In the genomic region with DNA sequence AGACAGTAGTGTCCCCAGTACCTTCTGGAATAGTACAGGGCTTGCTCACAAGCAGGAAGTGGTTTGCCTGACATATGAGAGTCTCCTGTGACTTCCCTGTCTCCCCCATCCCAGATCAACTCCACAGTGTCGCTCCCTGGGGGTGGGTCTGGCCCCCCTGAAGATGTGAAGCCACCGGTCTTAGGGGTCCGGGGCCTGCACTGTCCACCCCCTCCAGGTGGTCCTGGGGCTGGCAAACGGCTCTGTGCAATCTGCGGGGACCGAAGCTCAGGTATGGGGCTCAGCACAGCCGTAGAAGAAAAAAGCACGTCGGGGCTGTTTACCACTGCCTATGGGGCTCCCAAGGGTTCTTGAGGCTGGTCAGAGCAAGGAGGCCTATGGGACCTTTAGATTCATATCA, we compare ENCODE assay signal across 8 mouse cellular contexts. TPM values are rescaled to one million over a fixed set of nuclear protein-coding genes. Genes with fewer than 3 reads are reported as not detected.
DNase-seq lines count a peak whose midpoint lies in the region; ATAC-seq and TF ChIP-seq lines count a peak whose summit lies in the region.

No protein-coding gene starts in this region.

- H3K4me2 ChIP-seq in liver, postnatal 0 days (ENCODE audit: low read depth, low read length): peak overlapping the region; percentile 94

- peaks cover 15% of the 10 kb centered on the region; the same call in 1 of the 2 replicates for H3K27me3 ChIP-seq in embryonic facial prominence, embryonic 10.5 days (replicated peaks; ENCODE audit: low read depth, poor library complexity, severe bottlenecking)
- H3K27me3 ChIP-seq in liver, postnatal 0 days (ENCODE audit: insufficient read depth, low read length): no peaks in the 10 kb centered on the region

- no peak overlapping the region; the same call in 1 of the 2 replicates for H3K9ac ChIP-seq in liver, postnatal 0 days (replicated peaks)

- H3K9me3 ChIP-seq in embryonic facial prominence, embryonic 10.5 days: no peaks in the 10 kb centered on the region
- H3K9me3 ChIP-seq in liver, postnatal 0 days (ENCODE audit: low read length): no peaks in the 10 kb centered on the region

- peaks cover 56% of the 10 kb centered on the region for H3K4me1 ChIP-seq in embryonic facial prominence, embryonic 10.5 days
- peaks cover 32% of the 10 kb centered on the region for H3K4me1 ChIP-seq in liver, postnatal 0 days (ENCODE audit: insufficient read depth)

- DNase-seq in cerebellum, adult 11 months: peak; percentile 35
- DNase-seq in cerebellum, postnatal 4 days (ENCODE audit: low spot score in 2 of 2): no peak
- no peak for DNase-seq in layer of hippocampus, adult 2 months (ENCODE audit: low spot score in 2 of 2)
- DNase-seq in layer of hippocampus, adult 9-11 months: no peak
- no peak for DNase-seq in embryonic facial prominence, embryonic 10.5 days (ENCODE audit: low spot score)
- DNase-seq in liver, postnatal 0 days: no peak
- no peak for DNase-seq in MN1 (ENCODE audit: low spot score)
- DNase-seq in gastrocnemius, postnatal 25 days: no peak

- peak overlapping the region; percentile 99; the same call in 1 of the 2 replicates for H3K27ac ChIP-seq in layer of hippocampus, adult 2 months
- H3K27ac ChIP-seq in embryonic facial prominence, embryonic 10.5 days (replicated peaks): no peak overlapping the region
- peak overlapping the region; percentile 96 for H3K27ac ChIP-seq in liver, postnatal 0 days (ENCODE audit: low read depth)

- H3K36me3 ChIP-seq in embryonic facial prominence, embryonic 10.5 days (replicated peaks): peaks cover 76% of the 10 kb centered on the region
- peaks cover 50% of the 10 kb centered on the region for H3K36me3 ChIP-seq in liver, postnatal 0 days (replicated peaks; ENCODE audit: insufficient read depth, low read length)

- TF ChIP-seq CTCF in layer of hippocampus, adult 2 months (conservative IDR thresholded peaks at IDR 0.05): no peak
- TF ChIP-seq CTCF in liver, postnatal 0 days (IDR thresholded peaks at IDR 0.05; ENCODE audit: low read depth): no peak

- ATAC-seq in liver, postnatal 0 days: no peak

- peak overlapping the region; percentile 10; the same call in 1 of the 2 replicates for H3K4me3 ChIP-seq in layer of hippocampus, adult 2 months
- H3K4me3 ChIP-seq in embryonic facial prominence, embryonic 10.5 days: peak overlapping the region; percentile 96
- peak overlapping the region; percentile 79 for H3K4me3 ChIP-seq in liver, postnatal 0 days (ENCODE audit: low read depth, low read length)

- no peak for TF ChIP-seq EP300 in liver, postnatal 0 days (IDR thresholded peaks at IDR 0.05; ENCODE audit: low read depth)

- WGBS in embryonic facial prominence, embryonic 10.5 days: 91% methylated on average over 9 of the region's 9 CpGs
- 72% methylated on average over 9 of the region's 9 CpGs for WGBS in liver, postnatal 0 days (ENCODE audit: insufficient replicate concordance)

RNA-seq across cellular contexts. Expression of a gene that starts 1.8 kb away (rescaled TPM):
- total RNA-seq in layer of hippocampus, adult 2 months (2021): 10 to 100 TPM; 80.6 to 85.5 TPM
- polyA plus RNA-seq in embryonic facial prominence, embryonic 10.5 days (2016; fragmentation: Nextera tagmentation; extraction: Ambion mirVana): 44.7 and 47.9 TPM in 2 replicates
- 16.2 and 16.4 TPM in 2 replicates for polyA plus RNA-seq in liver, postnatal 0 days (2015; fragmentation: Nextera tagmentation; extraction: Ambion mirVana)
- total RNA-seq in gastrocnemius, postnatal 25 days (2021): 10 to 100 TPM; 34.9 to 36.3 TPM

RNA-seq across cellular contexts. Expression of a gene that starts 2.0 kb away (rescaled TPM):
- 10 to 100 TPM; 97.7 to 98.9 TPM for total RNA-seq in layer of hippocampus, adult 2 months (2021)
- 167 and 177 TPM in 2 replicates for polyA plus RNA-seq in embryonic facial prominence, embryonic 10.5 days (2016; fragmentation: Nextera tagmentation; extraction: Ambion mirVana)
- 41.3 and 43.4 TPM in 2 replicates for polyA plus RNA-seq in liver, postnatal 0 days (2015; fragmentation: Nextera tagmentation; extraction: Ambion mirVana)
- total RNA-seq in gastrocnemius, postnatal 25 days (2021): 10 to 100 TPM; 41.5 to 45.7 TPM

RNA-seq across cellular contexts. Expression of a gene that starts 5.6 kb away (rescaled TPM):
- 10 to 100 TPM; 55.6 to 59.5 TPM for total RNA-seq in layer of hippocampus, adult 2 months (2021)
- 41.4 and 44.8 TPM in 2 replicates for polyA plus RNA-seq in embryonic facial prominence, embryonic 10.5 days (2016; fragmentation: Nextera tagmentation; extraction: Ambion mirVana)
- 49.1 and 51.6 TPM in 2 replicates for polyA plus RNA-seq in liver, postnatal 0 days (2015; fragmentation: Nextera tagmentation; extraction: Ambion mirVana)
- 10 to 100 TPM; 52.7 to 59.9 TPM for total RNA-seq in gastrocnemius, postnatal 25 days (2021)

RNA-seq across cellular contexts. Expression of a gene that starts 5.8 kb away (rescaled TPM):
- 10 to 100 TPM; 18.9 to 23.1 TPM for total RNA-seq in layer of hippocampus, adult 2 months (2021)
- polyA plus RNA-seq in embryonic facial prominence, embryonic 10.5 days (2016; fragmentation: Nextera tagmentation; extraction: Ambion mirVana): 1.0 and 1.2 TPM in 2 replicates
- 0.21 and 0.47 TPM in 2 replicates for polyA plus RNA-seq in liver, postnatal 0 days (2015; fragmentation: Nextera tagmentation; extraction: Ambion mirVana)
- 10 to 100 TPM in 1 of 2 experiments, 1 to 10 TPM in 1; 6.5 to 16.7 TPM for total RNA-seq in gastrocnemius, postnatal 25 days (2021)

RNA-seq across cellular contexts. Expression of a gene that starts 9.0 kb away (rescaled TPM):
- total RNA-seq in layer of hippocampus, adult 2 months (2021): 10 to 100 TPM; 39.6 to 45.2 TPM
- 11.0 and 11.6 TPM in 2 replicates for polyA plus RNA-seq in embryonic facial prominence, embryonic 10.5 days (2016; fragmentation: Nextera tagmentation; extraction: Ambion mirVana)
- polyA plus RNA-seq in liver, postnatal 0 days (2015; fragmentation: Nextera tagmentation; extraction: Ambion mirVana): 6.0 and 7.1 TPM in 2 replicates
- total RNA-seq in gastrocnemius, postnatal 25 days (2021): 10 to 100 TPM; 10.1 to 12.3 TPM

Comparison
In these comparisons a context has a peak if more than half of its experiments do, and no peak if none do; other contexts are left out.
1. H3K4me3 ChIP-seq: peak in every context shown above with its lines; median percentile 96 in embryonic facial prominence, embryonic 10.5 days; 79 in liver, postnatal 0 days; 10 in layer of hippocampus, adult 2 months.